Mouse (Mus musculus): ENCODE results near the gene Arhgap9.

Gene Arhgap9

DNA sequence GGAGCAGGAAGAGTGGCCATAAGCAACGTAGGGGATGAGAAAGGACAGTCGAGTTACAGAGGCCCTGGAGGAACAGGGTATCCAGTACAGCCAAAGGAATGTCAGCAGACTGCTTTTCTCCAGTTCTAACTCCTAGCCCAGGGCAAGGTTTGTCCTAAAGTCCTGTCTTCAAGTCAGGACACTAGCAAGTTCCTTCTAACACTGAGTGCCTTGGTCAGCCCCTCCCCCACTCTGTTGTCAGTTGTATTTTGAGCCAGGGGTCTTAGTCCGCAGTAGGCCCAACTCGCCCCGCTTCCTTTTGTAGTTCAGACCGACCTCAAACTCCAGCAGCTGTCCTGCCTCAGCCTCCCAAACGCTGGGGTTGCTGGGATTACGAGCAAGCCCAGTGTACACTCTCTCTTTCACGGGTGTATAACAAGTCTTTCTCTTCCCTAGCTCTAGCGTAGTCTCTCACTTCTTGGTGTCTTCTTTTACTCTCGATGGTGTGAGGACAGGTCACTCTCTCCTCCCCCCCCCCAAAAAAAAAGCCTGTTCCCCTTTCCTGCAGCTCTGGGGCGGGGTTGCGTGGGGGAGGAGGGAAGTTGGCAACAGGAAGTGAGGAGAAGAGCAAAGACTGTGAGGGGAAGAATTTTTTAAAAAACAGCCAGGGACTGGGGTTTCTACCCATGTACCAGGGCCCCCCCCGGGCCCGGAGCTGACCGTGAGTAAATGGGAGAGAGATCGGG lies 1.5 kb downstream of the Arhgap9 start:
- no peak for DNase-seq (ENCODE audit: low read depth)

DNA sequence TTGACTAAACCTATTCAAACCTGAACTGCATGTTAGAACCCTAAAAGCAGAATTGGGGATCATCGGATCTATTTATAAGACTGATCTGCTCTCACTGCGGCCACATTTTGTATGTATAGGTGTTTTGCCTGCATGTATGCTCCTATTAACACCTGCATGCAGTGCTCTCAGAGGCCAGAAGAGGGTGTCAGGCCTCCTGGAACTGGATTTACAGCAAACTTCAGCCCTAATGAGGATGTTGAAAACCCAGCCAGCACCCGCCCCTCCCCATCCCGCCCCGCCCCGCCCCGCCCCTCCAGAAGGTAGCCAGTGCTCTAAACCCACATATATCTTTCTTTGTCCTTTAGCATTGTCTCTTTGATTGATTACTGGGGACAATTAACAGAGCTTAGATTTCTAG lies 2.7 kb downstream of the Arhgap9 start:
- peak; percentile 85 for DNase-seq (ENCODE audit: low read depth)

DNA sequence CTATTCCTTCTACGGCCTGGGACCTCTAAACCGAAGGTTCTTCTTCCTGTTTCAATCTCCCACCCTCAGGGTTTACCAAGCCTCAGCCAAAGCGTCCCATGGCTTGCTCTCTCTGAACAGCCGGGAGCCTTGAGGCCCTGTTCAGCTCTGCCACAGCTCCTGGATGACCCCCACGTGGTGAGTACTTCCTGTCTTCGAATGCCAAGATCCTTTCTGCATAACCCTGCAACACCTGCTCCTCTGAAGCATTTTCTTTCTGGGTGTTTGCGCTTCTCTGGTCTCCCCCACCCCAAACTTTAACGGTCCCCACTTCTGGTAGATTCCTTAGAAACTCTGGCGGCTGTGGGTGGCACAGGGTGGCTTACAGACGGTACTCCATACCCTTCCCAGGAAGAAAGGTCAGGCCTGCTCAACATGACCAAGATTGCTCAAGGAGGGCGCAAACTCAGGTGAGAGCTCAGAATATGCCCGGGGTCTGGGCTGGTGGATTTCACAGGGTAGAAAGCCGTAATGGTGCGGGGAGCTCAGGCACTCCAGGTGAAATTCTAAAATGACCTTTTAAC lies 3.8 kb downstream of the Arhgap9 start:
- DNase-seq (ENCODE audit: low read depth): no peak

DNA sequence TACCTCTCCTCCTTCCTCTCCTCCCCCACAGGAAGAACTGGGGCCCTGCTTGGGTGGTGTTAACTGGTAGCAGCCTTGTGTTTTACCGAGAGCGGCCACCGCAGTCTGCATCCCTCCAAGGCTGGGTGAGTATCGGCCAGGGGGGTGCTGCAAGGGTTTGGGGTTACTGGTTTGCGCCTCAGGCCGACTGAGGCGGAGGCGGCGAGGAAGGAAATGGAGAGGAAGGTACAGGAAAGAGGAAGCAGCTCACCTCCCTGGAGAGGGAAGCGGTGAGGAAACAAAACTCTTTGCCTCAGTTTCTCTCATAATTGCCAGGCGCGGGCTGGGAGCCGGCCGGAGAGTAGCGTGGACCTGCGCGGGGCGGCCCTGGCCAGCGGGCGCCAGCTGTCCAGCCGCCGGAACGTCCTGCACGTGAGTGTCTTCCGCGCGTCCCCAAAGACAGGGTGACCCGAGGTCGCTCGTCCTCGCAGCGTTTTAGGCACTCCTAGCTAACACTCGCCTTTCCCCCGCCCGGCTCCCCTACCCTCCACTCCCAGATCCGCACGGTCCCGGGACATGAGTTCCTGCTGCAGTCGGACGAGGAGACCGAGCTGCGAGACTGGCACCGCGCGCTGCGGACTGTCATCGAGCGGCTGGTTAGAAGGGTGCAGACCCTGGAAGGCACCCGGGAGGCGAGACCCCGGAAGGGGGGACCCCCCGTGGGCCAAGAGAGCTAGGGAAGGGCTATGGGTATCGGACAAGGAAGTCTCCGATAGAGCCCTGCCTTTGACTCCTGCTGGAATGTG lies 4.4 kb downstream of the Arhgap9 start:
- no peak for DNase-seq (ENCODE audit: low read depth)

DNA sequence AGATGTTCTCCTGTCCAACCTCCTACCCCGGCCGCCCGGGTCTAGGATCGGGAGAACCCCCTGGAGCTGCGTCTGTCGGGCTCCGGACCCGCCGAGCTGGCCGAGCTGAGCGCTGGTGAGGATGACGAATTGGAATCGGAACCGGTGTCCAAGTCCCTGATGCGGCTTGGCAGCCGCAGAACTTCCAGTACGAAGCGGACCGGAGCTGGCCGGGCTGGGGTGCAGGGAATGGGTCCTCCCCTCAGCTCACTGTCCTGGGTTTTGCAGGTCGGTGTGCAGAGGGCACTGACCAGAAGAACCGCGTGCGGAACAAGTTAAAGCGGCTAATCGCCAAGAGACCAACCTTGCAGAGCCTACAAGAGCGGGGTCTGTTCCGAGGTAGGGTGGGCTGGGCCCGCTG lies 5.1 kb downstream of the Arhgap9 start:
- no peak for DNase-seq (ENCODE audit: low read depth)

- no peak for DNase-seq (ENCODE audit: low read depth)
Observed at GRCm38 (mm10) chr10:127327461-127328145, 5.8 kb downstream of the Arhgap9 start.

GRCm38 (mm10) chr10:127330212-127330611 lies 8.4 kb downstream of the Arhgap9 start:
- no peak for DNase-seq (ENCODE audit: low read depth)

- DNase-seq (ENCODE audit: low read depth): no peak
Observed at GRCm38 (mm10) chr10:127332211-127332874, 10.6 kb downstream of the Arhgap9 start.

- no peak for DNase-seq (ENCODE audit: low read depth)
Observed at GRCm38 (mm10) chr10:127333152-127333551, 11.4 kb downstream of the Arhgap9 start.

DNA sequence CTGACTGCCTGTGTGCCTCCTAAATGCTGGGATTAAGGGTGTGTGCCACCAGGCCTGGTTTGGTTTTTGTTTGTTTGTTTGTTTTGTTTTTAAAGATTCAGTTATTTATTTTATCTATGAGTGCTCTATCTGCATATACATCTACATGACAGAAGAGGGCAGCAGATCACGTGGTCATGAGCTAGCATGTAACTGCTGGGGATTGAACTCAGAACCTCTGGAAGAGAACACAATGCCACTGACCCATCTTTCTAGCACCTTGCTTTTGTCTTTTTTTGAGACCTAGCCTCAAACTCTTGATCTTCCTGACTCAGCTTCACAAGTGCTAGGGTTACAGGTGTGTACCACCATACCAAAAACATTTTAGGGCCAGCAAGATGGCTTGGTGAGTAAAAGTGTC lies 13.5 kb downstream of the Arhgap9 start:
- no peak for DNase-seq (ENCODE audit: low read depth)

DNA sequence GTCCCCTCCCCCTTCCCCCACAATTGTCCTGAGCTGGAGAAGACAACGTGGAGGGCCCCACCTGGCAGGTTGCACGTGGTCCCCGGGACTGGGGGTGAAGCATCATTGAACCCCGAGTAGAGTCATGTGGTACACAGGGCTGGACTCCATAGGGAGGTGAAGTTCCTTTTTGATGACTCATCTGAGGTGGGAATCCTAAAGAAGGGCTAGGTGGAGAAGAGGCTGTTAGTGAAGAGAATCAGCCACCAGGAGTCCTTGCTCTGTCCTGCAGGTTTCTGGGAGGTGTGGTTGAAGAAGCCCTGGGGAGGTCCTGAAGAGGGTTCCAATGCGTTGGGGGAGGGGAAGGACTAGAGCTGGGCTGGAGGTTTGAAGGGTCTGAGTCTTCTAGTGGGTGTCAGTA lies 15.2 kb downstream of the Arhgap9 start:
- DNase-seq (ENCODE audit: low read depth): no peak

DNA sequence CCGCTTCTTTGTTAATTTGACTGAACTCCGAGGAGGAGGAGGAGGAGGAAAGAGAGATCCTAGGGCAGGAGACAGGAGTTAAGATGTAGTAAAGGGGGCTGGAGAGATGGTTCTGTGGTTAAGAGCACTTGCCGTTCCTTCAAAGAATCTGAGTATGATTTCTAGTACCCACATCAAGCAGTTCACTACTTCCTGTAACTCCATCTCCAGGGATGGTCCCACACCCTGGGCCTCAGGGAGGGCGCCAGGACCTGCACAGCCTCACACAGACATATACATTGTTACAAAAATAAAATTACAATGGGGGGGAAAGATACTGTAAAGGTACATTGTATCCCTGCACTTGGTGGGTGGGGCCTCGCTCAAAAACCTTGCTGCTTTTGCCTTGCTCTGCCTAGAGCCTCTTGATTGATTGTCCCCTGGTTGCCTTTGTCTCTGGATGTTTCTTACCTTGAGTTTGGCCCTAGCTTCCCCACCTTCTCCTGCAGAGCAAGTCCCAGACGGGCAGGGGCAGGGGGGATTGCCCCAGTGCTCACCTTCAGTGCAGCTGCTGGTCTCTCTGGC lies 15.9 kb downstream of the Arhgap9 start:
- no peak for DNase-seq (ENCODE audit: low read depth)

- peak; percentile 93 for DNase-seq (ENCODE audit: low read depth)
Observed at GRCm38 (mm10) chr10:127338930-127339682, 17.3 kb downstream of the Arhgap9 start.

DNA sequence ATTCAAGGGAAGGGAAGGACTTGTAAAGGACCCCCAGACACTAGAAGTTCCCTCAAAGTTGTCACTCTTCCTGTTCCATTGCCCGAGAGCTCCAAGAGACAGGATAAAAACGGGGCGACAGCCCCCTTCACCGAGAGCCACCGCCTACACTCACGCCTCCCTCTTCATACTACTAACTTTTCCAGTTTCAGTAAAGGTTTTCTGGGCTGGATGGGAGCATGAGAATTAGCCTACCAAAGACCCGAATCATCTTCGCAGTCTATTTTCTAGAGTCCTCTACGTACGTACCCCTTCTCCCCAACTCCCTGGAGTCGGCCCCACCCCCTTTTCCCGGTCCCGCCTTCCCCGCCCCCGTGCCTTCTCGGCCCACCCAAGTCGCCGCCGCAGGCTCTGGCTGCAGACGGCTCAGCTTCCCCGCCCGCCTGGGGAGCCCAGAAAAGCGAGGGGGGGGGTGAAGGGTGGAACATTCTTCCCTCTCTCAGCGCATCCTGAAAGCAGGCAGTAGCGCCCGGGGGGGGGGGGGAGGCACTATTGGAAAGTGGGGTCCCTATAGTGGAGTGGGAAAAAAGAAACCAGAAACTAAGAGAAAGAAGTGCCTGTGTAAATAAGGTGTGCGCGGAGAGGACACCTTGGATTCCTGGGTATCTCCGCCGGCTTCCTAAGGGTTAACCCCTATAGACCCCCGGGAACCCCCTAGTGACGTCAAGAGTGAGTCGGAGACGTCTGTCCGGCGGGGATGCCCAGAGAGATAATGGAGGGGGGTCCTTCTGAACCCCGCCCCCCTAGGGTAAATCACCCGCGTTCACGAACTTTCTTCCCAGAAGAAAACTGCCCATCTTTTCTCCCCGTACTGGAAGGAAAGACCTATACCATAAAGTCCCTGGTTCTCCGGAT lies 18.2 kb downstream of the Arhgap9 start:
- no peak for DNase-seq (ENCODE audit: low read depth)

- no peak for DNase-seq (ENCODE audit: low read depth)
Observed at GRCm38 (mm10) chr10:127340577-127341359, 19.0 kb downstream of the Arhgap9 start.

- no peak for DNase-seq (ENCODE audit: low read depth)
Observed at GRCm38 (mm10) chr10:127341360-127341690, 19.6 kb downstream of the Arhgap9 start.

DNA sequence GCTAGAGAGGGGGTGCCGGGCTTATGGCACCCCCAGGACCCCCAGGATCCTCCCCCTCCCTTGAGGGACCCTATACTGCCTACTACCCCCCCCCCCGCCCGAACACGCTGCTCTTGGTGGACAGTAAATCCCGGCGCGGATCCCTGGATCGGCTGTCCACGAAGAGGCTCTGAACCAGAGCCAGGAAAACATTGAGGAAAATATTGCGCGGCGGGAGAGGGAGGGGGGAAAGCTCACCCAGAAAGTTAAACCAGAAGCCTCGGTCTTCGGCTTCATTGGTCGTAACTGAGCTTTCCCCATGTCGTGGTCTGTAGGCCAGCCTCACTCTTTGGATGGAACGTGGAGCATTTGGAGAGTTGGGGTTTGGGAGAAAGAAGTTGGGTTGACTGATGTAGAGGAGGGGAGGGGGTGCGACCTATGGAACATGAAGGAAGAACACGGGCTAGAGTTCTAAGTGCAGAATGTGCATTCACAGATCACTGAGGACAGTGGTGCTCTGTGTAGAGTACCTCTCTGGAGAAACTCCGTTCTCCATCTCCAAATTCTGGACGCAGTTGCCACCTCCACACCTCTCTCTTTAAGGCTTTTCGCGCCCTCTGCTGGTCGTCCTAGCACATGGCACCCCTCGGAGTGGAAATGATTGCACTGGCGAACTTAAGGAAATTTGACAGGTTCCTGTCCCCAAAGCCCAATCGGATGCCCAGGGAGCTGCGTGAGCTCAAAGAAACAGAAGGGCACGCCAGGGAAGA lies 20.3 kb downstream of the Arhgap9 start, which contains the start of gene Gli1:
TSS of gene Gli1 (minus strand) at position 84 of the 749 bp plus-strand sequence.
- DNase-seq (ENCODE audit: low read depth): peak; percentile 88

GRCm38 (mm10) chr10:127343029-127343428 lies 21.3 kb downstream of the Arhgap9 start:
- DNase-seq (ENCODE audit: low read depth): no peak
